Comparison of ENCODE assay signal across 15 mouse cellular contexts in genomic region chr3:130508330-130508729, GRCm38 (mm10).
DNase-seq lines count a peak whose midpoint lies in the region.
"Had no signal": no experiment of that assay in that cellular context is flagged by ENCODE, and none has a peak within 500 bp of the region (broad histone marks: within the 10 kb centered on the region; RNA-seq: fewer than 3 reads in every experiment).

No protein-coding gene starts in this region.

- intact Hi-C loops in left cerebral cortex, postnatal 4 days (cut with DNase I): no loop called here

- DNase-seq in frontal cortex, adult 2 months (ENCODE audit: extremely low spot score in 1 of 2, low spot score in 1 of 2): peak; percentile 34 to 68
- no peak for DNase-seq in frontal cortex, postnatal 25 days (ENCODE audit: low spot score in 2 of 2)
- peak; percentile 15 to 60 for DNase-seq in left cerebral cortex, adult 9 months (ENCODE audit: low spot score in 2 of 2)
- no peak for DNase-seq in left cerebral cortex, postnatal 4 days
- DNase-seq in right cerebral cortex, postnatal 25 days: peak; percentile 12
- no peak for DNase-seq in right cerebral cortex, postnatal 14 days
- DNase-seq in kidney, adult 8-10 months: no peak
- DNase-seq: adrenal gland, postnatal 10 days; cerebellum, adult 11-12 months; cerebellum, adult 9-10 months; cerebellum, postnatal 25 days; gastrocnemius, adult 2 months; gastrocnemius, postnatal 25 days; heart, postnatal 10 days; heart, postnatal 4 days had no signal

Comparison
In these comparisons a context has a peak if more than half of its experiments do, and no peak if none do; other contexts are left out.
1. DNase-seq: peak in frontal cortex, adult 2 months (2 of 2), left cerebral cortex, adult 9 months (2 of 2) and right cerebral cortex, postnatal 25 days (single experiment); none in frontal cortex, postnatal 25 days (0 of 2), left cerebral cortex, postnatal 4 days (single experiment), right cerebral cortex, postnatal 14 days (single experiment) and kidney, adult 8-10 months (0 of 2).